Mouse (Mus musculus) thymus, postnatal 14 days (tissue): Measurements from ENCODE around the gene R3hdm4.

Experiments used
- DNase-seq: peaks from one replicate; pipeline ENCODE4 v3.0.0; 2021

The R3hdm4 gene

GRCm38 (mm10) chr10:79940749-79941148, 19.7 kb upstream of the R3hdm4 start:
- no peak for DNase-seq

DNA sequence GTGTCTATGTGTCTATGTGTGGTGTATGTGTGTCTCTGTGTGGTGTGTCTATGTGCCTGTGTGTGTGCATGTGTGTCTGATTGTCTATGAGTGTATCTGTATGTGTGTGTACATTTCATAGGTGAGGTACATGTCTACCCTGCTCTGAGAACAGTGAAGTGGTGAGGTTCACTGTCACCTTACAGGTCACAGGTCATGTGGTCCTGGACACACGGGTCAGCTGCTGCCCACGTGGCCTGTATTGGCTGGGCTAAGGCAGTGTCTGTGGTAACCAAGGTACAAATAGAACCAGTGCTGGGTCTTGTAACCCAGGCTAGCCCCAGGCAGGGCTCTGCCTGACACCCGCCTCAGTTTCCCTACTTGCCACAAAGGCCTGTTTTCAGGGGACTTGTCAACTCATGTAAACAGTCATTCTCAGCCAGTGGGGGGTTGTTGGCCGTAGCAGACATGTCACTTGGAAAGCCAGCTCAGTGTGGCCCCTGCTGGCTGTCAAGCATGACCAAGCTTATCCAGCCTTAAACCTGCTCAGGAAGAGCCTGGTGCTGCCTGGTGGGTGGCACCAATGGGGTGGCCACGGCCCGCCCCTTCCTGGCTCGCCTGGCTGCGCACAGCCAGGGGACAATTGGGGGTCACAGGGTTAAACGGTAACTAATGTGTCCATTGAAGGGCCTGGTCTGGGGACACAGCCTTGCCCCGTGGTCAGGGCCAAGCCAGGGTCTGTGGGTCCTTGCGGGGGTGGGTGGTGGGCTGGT, 16.9 kb upstream of the R3hdm4 start:
- DNase-seq: no peak

- DNase-seq: peak; percentile 64
Observed at GRCm38 (mm10) chr10:79936911-79937441, 16.0 kb upstream of the R3hdm4 start.

- no peak for DNase-seq
Observed at GRCm38 (mm10) chr10:79936284-79936910, 15.4 kb upstream of the R3hdm4 start.

- DNase-seq: no peak
Observed at GRCm38 (mm10) chr10:79934794-79935569, 14.0 kb upstream of the R3hdm4 start.

GRCm38 (mm10) chr10:79934272-79934721, 13.3 kb upstream of the R3hdm4 start:
- no peak for DNase-seq

- DNase-seq: no peak
Observed at GRCm38 (mm10) chr10:79933861-79934260, 12.9 kb upstream of the R3hdm4 start.

- no peak for DNase-seq
Observed at GRCm38 (mm10) chr10:79933145-79933679, 12.2 kb upstream of the R3hdm4 start.

DNA sequence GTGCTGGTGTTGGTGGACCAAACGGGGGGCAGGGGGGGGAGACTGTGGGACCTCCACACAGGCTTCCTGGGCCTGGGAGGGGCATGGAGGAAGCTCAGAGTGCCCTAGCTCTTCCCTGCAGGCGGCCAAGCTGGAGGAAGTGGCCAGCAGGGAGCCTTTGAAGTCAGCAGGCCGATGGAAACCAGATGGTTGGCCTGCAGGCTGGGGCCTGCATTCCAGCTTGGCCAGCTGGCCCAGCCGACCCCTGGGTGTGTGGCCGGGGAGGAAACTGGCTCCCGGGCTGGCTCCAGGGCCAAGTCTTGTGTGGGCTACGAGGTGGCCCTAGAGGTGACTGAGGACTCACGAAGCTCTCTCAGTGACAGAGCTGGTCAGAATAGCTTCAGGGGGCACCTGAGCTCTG, 11.7 kb upstream of the R3hdm4 start:
- no peak for DNase-seq

GRCm38 (mm10) chr10:79931797-79932196, 10.8 kb upstream of the R3hdm4 start:
- no peak for DNase-seq

GRCm38 (mm10) chr10:79930826-79931186, 9.8 kb upstream of the R3hdm4 start:
- DNase-seq: no peak

GRCm38 (mm10) chr10:79929967-79930825, 9.2 kb upstream of the R3hdm4 start:
- DNase-seq: no peak

- DNase-seq: no peak
Observed at GRCm38 (mm10) chr10:79928907-79929701, 8.1 kb upstream of the R3hdm4 start.

GRCm38 (mm10) chr10:79928030-79928694, 7.2 kb upstream of the R3hdm4 start:
- DNase-seq: peak; percentile 54

DNA sequence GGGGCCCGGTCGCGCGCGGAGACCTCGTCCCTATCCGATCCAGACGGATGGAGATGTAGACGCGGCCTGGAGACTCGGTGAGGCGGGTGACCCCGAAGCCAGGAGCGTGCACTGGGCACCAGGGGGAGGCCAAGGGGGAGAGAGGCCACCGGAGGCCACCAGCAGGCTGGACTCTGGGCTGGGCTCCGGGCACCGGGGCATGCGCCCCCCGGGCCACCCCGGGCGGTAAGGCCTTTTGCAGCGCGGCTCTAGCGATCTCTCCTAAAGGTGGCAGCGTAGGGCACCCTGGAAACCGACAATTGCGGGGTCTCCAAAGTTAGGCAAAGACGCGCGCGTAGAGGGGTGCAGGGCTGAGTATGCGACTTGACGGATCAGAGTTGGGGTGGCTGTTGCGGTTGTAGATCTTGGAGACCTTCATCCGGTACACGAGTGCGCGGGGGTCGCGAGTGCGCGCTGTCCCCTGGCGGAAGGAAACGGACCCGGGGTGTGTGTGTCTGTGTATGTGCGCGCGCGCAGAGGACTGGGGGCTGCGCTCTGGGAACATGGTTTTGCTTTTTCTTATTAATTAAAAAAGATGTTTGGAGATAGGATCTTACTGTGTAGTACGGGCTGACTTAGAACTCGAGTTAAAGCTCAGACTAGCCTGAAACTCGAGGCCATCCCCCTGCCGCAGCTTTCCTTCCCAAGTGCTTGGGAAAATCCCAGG, 6.5 kb upstream of the R3hdm4 start:
- peak; percentile 89 for DNase-seq

- peak; percentile 93 for DNase-seq
Observed at GRCm38 (mm10) chr10:79926491-79927323, 5.7 kb upstream of the R3hdm4 start, which contains the start of gene Arid3a. Arid3a (plus strand) TSS chr10:79927043.

DNA sequence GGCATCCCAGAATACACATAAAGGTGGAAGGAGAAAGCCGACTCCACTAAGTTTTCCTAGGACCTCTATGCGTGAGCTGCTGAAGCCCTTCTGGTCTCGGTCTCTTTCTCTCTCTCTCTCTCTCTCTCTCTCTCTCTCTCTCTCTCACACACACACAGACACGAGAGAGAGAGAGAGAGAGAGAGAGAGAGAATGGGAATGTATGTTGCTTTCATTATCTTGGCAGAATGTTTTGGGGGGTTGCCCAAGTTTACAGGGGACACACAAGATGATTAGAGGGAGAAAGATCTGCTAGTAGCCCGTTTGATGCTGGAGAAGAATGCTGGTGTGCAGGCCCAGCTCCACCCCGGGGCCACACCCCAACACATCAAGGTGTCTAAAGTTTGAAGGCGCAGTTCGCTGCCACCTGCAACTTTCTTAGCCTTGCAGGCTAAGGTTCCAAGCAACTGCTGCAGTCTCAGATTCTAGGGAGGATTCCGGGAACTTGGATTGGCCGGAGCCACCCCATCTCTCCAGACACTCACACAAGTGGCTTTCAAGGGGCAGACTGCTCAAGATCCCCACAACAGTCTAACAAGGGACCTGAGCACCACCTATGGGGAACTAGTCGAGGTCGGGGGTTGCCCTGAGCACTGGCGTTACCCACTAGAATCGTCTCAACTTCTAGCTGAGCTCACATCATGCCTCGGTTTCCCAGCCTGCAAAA, 4.9 kb upstream of the R3hdm4 start:
- peak; percentile 53 for DNase-seq
